Mouse (Mus musculus) lung, postnatal 0 days (tissue): ENCODE measurements around the gene Ppard.

Experiments
- CTCF ChIP-seq: IDR thresholded peaks from 2 replicates; pipeline ENCODE4 v1.5.1; 2016; ENCODE audit warnings: antibody characterized with exemption, mild to moderate bottlenecking
- EP300 ChIP-seq: IDR thresholded peaks from 2 replicates; pipeline ENCODE4 v1.6.1; 2016; ENCODE audit warnings: antibody characterized with exemption, mild to moderate bottlenecking, control low read depth

DNA sequence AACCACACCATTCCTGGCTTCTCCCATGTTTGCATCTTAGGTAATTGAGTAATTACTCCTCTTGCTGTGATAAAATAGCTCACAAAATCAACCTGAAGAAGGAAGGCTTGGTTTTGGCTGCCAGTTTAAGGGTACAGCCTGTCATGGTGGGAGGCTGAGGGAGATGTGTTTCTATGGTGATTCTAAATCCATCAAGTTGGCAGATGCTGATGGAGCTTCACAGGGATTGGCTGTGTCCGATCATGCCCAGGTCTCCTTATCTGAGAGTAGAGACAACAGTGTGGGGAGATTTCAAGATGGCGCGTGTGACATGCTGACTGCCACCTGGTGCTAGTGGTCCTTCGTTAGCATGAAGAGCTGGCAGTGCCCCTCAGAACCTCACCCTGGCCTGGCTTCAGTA lies 89.2 kb downstream of the Ppard start:
- TF ChIP-seq CTCF (no peak), EP300 (no peak)
